Mouse (Mus musculus): ENCODE measurements around the gene Kmt2c.
"Not testable (repeated sequence)": the region's sequence is repeated elsewhere in the genome, so short reads cannot be mapped to it uniquely, and the experiment has no call there.

Kmt2c gene

DNA sequence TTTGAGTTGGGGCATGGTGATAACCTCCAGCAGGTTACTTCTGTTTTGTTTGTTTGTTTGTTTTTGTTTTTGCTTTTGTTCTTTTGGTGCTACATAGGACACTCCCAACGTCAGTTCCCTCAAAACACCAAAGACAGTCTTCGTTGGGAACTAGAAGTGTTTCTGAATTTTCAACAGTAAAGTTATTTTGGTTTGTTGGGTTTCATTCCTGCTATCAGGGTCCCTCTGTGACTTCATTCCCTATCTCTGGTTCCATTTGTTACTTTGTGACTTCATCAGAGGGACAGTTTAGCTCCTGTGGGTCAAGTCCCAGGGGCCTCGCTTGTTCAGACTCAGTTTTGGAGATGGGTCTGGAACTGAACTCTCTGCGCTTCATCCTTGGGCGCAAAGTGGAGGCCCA, 17.2 kb upstream of the Kmt2c start, which contains the start of gene Cct8l1:
Cct8l1 (plus strand) TSS at position 301 of the 400 bp plus-strand sequence.
- DNase-seq: no peak

GRCm38 (mm10) chr5:25506041-25506440, 7.5 kb upstream of the Kmt2c start:
- DNase-seq: no peak

- DNase-seq: no peak
These were observed 2.1 kb upstream of the Kmt2c start for GRCm38 (mm10) chr5:25500686-25501085.

GRCm38 (mm10) chr5:25499423-25500398, 1.1 kb upstream of the Kmt2c start:
- peak; percentile 97 for DNase-seq

DNA sequence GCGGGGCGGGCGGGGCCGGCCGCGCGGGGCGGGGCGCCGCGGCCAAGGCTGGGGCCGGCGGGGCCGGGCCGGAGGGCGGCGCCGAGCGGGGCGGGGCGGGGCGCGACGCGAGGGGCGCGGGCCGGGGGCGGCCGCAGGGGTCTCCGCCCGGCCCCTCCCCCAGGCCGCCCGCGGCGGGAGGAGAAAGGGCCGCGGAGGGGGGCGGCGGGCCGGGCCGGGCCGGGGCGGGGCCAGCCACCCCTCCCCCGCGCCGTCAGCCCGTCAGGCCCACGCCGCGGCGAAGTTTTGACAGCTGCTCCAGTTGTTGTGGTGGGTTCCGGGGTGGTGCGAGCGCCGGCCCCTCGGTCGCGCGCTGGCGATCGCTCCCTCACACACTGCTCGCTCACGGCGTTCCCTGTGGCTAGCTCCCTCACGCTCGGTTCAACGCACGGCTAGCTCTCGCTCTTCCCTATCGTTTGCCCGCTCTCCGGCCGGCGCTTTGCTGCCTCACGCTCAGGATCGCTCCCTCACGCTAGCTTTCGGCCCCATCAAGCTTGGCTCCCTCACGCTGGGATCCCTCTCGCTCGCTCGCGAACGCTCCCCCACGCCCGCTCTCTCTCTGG, 339 bp upstream of the Kmt2c start:
- peak; percentile 77 for DNase-seq

DNA sequence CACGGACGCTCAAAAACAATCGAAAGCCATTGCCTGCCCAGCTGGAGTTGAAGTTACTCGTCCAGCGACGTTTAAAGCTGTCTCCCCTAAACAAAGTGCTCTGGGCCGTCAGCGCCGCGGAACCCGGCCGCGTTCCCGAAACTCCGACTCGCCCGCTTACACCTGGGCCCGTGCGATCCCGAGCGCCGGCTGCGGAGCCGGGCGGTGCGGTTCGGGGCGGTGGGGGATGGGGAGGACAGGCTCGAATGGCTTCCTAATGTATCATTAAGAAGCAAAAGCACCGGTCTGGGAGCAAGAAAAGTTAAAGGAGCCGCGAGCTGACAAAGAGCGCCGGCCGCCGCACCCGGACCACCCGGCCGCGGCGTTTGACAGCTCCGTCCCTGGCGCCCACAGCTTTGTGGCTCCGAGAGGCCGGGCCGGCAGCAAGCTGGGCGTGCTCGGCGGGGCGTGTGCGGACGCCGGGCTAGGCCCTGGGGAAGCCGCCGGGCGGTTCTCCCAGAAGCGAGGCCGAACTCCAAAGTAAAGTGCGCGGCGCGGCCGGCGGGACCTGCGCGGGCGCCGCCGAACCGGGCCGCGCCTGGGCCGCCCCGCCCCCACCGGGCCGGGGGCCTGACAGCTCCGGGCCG, 750 bp downstream of the Kmt2c start:
- peak; percentile 54 for DNase-seq

DNA sequence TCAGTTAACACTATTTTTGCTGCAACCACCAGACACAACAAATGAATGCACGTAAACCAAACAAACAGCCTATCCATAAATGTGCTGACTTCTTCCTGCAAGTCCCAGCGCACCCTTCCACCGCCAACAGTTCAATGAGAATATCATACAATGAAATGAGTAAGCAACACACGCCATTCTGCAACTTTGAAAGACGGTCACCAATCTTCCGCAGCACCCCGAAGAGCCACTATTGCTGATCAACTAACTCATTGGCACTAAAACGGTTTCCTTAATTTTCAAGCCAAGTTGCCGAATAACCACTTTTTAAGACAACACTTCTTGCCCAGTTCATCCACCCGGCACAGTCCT, 1.2 kb downstream of the Kmt2c start:
- DNase-seq: peak; percentile 5

DNA sequence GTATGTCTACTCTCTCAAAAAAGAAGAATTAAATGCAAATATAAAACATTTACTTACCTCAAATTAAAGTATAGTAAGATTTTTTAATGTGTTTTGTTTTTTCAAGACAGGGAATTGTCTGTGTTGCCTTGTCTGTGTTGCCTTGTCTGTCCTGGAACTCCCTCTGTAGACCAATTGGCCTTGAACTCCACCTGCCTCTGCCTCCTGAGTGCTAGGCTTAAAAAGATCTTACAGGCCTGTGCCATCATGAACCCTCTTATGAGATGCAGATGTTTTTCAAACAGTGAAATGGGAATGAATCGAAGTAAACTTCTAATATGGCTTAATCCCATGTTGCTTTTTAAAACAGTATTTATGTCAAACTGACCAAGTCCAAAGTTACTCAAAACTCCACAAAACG, 1.9 kb downstream of the Kmt2c start:
- no peak for DNase-seq

DNA sequence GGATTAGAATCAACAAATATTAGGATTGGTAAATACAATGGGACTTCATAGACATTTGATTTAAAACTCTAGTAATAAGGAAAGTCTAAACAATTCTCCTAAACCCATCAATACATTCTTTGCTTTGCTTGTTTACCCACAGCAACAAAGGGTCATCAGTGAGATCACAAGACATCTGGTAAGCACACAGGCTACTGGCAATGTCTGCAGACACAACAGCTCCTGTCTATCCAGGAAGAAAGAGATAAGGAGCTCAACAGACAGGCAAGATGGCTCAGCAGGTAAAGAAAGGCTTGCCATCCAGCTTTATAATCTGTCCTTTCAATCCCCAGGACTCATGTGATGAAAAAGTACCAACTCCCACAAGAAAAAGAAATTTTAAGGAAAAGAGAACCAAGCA, 19.7 kb downstream of the Kmt2c start:
- DNase-seq: no peak

DNA sequence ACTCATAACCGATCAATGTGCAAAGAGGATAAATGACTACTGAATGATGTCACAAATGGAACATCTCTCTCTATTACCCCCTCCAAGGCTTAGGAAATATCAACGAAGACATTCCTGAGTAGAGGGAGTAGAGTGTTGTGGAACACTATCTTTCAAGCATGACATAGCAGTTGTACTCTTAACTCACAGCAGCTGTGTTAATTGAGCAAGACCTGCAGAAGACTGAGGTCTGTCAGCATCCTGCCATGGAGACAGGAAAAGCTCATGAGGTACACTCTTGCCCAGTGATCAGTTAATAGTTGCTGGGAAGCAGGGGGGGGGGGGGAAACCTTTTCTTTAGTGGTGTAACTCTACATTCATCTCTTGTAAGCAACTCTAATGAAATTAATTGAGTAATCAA, 22.8 kb downstream of the Kmt2c start:
- no peak for DNase-seq

GRCm38 (mm10) chr5:25472070-25472469, 26.5 kb downstream of the Kmt2c start:
- no peak for DNase-seq

DNA sequence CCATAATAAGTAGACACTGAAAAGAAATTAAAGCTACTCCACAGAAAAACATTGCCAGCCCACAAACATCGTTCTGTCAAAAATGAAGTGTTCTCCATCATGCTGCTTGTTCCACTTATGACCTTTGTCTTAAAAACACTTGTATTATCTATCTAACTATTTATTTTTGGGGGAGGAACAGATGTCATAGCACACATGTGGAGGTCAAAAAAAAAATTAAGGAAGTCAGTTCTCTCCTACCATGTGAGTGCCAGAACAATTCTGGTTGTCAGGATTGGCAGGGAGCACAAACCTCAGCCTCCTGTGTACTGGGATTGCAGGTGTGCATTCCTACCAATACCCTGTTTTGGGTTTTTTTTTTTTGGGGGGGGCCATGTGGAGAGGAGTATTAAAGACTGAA, 36.6 kb downstream of the Kmt2c start:
- DNase-seq: no peak

DNA sequence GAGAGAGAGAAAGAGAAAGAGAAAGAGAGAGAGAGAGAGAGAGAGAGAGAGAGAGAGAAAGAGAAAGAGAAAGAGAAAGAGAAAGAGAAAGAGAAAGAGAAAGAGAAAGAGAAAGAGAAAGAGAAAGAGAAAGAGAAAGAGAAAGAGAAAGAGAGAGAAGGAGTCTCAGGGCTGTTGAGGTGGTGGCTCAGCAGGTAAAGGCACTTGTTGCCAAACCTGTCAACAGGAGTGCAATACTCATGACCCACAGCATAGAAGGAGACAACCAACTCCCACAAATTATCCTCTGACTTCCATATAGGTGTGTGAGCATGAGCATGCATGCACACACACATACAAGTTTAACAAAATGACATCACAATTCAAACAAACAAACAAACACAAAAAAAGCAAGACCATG, 43.2 kb downstream of the Kmt2c start:
- DNase-seq: not testable (repeated sequence)

DNA sequence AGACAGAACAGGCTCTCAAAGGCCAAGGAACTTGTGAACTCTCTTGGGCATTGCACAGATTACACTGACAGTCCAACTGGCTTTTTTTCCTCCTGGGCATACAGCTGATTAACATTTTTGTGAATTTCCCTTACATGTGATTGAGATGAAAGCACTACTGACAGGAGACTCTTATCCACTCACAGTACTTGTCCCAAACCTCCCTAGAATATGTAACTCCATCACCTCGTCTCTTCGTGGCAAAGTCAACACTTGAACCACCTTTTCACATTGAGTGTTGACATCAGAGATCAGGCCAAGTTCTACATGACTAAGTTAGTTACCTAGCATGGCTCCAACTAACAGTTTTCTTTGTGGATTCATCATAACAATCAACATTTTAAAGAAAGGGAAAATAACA, 45.9 kb downstream of the Kmt2c start:
- DNase-seq: no peak

- DNase-seq: no peak
These were observed 61.1 kb downstream of the Kmt2c start for GRCm38 (mm10) chr5:25437508-25437907.

GRCm38 (mm10) chr5:25436081-25436480, 62.5 kb downstream of the Kmt2c start:
- DNase-seq: peak; percentile 70

- no peak for DNase-seq
These were observed 76.0 kb downstream of the Kmt2c start for GRCm38 (mm10) chr5:25422576-25422975.

- peak; percentile 80 for DNase-seq
These were observed 78.0 kb downstream of the Kmt2c start for GRCm38 (mm10) chr5:25420601-25421000.

GRCm38 (mm10) chr5:25415382-25415781, 83.2 kb downstream of the Kmt2c start:
- no peak for DNase-seq

- DNase-seq: no peak
These were observed 101.9 kb downstream of the Kmt2c start for GRCm38 (mm10) chr5:25396727-25397126.

DNA sequence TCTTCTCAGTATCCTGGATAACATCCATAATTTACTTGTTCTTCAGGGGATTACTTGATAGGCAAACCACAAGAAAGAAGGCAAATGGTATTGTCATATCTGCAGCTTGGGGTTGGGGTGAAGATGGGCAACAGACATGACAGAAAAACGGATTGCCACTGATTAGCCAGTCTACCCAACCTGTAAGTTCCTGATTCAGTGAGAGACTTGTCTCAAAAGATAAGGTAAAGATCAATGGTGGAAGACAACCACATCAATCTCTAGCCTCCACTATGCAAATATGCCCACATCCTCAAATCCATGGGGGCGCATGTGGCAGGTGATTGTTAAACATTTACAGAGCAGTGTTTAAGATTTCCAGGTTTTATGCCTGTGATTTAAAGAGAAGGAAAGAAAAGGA, 105.9 kb downstream of the Kmt2c start:
- DNase-seq: no peak

DNA sequence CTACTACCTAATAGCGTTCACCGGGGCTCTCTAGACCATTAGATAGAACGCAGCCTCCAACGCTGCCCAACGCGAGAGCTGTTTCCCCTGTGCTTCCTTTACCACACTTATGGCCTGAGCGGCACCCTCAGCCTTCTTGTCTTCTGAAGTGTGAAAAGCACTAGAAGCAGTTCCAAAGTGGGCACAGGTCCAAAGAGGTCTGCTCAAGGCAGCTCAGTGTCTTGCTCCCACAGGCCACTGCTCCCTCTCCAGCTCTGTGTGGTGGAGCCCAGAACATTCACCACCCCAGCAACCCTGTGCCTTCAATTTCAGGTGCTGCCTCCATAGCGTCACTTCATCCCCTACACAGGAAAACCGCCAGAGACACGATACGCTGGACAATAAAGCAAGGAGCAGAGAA, 115.0 kb downstream of the Kmt2c start:
- peak; percentile 7 for DNase-seq

DNA sequence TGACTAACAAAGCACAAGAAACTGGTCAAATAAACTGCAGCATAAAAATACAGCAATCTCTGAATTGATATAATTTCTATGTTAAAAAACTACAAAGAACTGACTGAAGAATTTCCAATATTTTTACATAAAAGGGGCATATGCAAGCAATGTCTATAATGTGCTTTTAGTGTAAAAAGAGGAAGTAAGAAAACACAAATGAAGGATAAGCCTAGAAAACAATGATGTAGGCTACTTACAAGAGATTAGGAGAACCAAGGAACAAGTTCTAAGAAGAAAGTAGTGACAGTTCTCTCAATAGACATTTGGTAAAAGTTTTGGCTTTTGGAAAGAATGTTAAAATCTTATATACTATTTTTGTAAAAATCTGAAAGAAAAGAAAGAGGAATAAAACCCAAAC, 119.4 kb downstream of the Kmt2c start:
- no peak for DNase-seq

- no peak for DNase-seq
These were observed 130.2 kb downstream of the Kmt2c start for GRCm38 (mm10) chr5:25368420-25368819.

Data from lung, postnatal 14 days (tissue).